Mouse (Mus musculus): Measurements from ENCODE around the gene Ergic1. TPM values are rescaled to one million over a fixed set of nuclear protein-coding genes. Genes with fewer than 3 reads are reported as not detected.

Gene Ergic1
- polyA plus RNA-seq, 1 experiment = 80.2 TPM

GRCm38 (mm10) chr17:26614708-26615486 is 53.6 kb downstream of the Ergic1 start:
- WGBS = 89% methylated on average over 9 of the region's 9 CpGs

DNA sequence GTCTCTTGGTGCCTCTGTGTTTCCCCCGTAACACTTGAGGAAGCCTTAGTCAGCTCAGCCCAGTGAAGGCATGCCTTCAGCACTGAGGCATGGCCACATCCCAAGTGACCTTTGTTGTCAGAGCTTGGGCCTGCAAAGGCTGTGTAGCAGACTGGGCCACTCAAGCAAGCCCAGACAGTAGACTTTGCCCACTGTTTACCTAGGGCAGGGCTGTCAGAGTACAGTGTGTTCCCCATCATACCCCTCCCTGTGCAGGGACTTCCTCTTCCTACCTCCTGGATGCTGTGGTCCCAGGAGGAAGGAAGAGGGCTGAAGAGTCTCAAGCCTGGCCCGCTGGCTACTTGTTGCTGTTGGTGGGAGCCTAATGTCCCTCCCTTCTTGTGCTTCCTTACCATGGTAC is 55.4 kb downstream of the Ergic1 start:
- 80% methylated on average over 2 of the region's 2 CpGs for WGBS
- H3K4me1 ChIP-seq (replicated peaks; ENCODE audit: control insufficient read depth, insufficient read depth, low read length) = no peaks in the 10 kb centered on the region

More at GRCm38 (mm10) chr17:26614708-26615486, 53.6 kb downstream of the Ergic1 start:
- no peak overlapping the region for H3K4me3 ChIP-seq (ENCODE audit: control insufficient read depth, insufficient read depth, low read length)
- TF ChIP-seq CTCF (IDR thresholded peaks at IDR 0.05; ENCODE audit: borderline replicate concordance, control insufficient read depth, extremely low read depth, insufficient read depth, low read length, poor library complexity) (no peak), POLR2A (IDR thresholded peaks at IDR 0.05; ENCODE audit: control insufficient read depth, extremely low read depth, insufficient read depth, low read length, poor library complexity) (no peak)
- H3K27ac ChIP-seq (ENCODE audit: control insufficient read depth, insufficient read depth, low read length) = no peak overlapping the region
- H3K27me3 ChIP-seq (ENCODE audit: control insufficient read depth, insufficient read depth, low read length) = no peaks in the 10 kb centered on the region
- DNase-seq = no peak
- H3K4me1 ChIP-seq (replicated peaks; ENCODE audit: control insufficient read depth, insufficient read depth, low read length) = no peaks in the 10 kb centered on the region
- no peaks in the 10 kb centered on the region for H3K36me3 ChIP-seq (ENCODE audit: control insufficient read depth, insufficient read depth, low read length)

GRCm38 (mm10) chr17:26618498-26618897 is 57.2 kb downstream of the Ergic1 start:
- Histone ChIP-seq H3K27me3 (ENCODE audit: control insufficient read depth, insufficient read depth, low read length) (no peaks in the 10 kb centered on the region), H3K27ac (ENCODE audit: control insufficient read depth, insufficient read depth, low read length) (no peak overlapping the region), H3K4me3 (ENCODE audit: control insufficient read depth, insufficient read depth, low read length) (no peak overlapping the region), H3K36me3 (ENCODE audit: control insufficient read depth, insufficient read depth, low read length) (no peaks in the 10 kb centered on the region), H3K4me1 (replicated peaks; ENCODE audit: control insufficient read depth, insufficient read depth, low read length) (no peaks in the 10 kb centered on the region)
- no peak for DNase-seq
- no peak for TF ChIP-seq POLR2A (IDR thresholded peaks at IDR 0.05; ENCODE audit: control insufficient read depth, extremely low read depth, insufficient read depth, low read length, poor library complexity)
- no peak for TF ChIP-seq CTCF (IDR thresholded peaks at IDR 0.05; ENCODE audit: borderline replicate concordance, control insufficient read depth, extremely low read depth, insufficient read depth, low read length, poor library complexity)
- WGBS = 97% methylated on average over 5 of the region's 5 CpGs

More for the DNA sequence above, 55.4 kb downstream of the Ergic1 start:
- H3K27me3 ChIP-seq (ENCODE audit: control insufficient read depth, insufficient read depth, low read length) = no peaks in the 10 kb centered on the region
- TF ChIP-seq POLR2A (IDR thresholded peaks at IDR 0.05; ENCODE audit: control insufficient read depth, extremely low read depth, insufficient read depth, low read length, poor library complexity) (no peak), CTCF (IDR thresholded peaks at IDR 0.05; ENCODE audit: borderline replicate concordance, control insufficient read depth, extremely low read depth, insufficient read depth, low read length, poor library complexity) (no peak)
- no peak overlapping the region for H3K27ac ChIP-seq (ENCODE audit: control insufficient read depth, insufficient read depth, low read length)
- H3K36me3 ChIP-seq (ENCODE audit: control insufficient read depth, insufficient read depth, low read length) = no peaks in the 10 kb centered on the region
- H3K4me3 ChIP-seq (ENCODE audit: control insufficient read depth, insufficient read depth, low read length) = no peak overlapping the region
- DNase-seq = no peak

GRCm38 (mm10) chr17:26619577-26619976 is 58.3 kb downstream of the Ergic1 start:
- H3K27ac ChIP-seq (ENCODE audit: control insufficient read depth, insufficient read depth, low read length) = no peak overlapping the region
- DNase-seq = no peak
- H3K4me1 ChIP-seq (replicated peaks; ENCODE audit: control insufficient read depth, insufficient read depth, low read length) = no peaks in the 10 kb centered on the region
- TF ChIP-seq CTCF (IDR thresholded peaks at IDR 0.05; ENCODE audit: borderline replicate concordance, control insufficient read depth, extremely low read depth, insufficient read depth, low read length, poor library complexity) (no peak), POLR2A (IDR thresholded peaks at IDR 0.05; ENCODE audit: control insufficient read depth, extremely low read depth, insufficient read depth, low read length, poor library complexity) (no peak)
- no peak overlapping the region for H3K4me3 ChIP-seq (ENCODE audit: control insufficient read depth, insufficient read depth, low read length)
- H3K27me3 ChIP-seq (ENCODE audit: control insufficient read depth, insufficient read depth, low read length) = no peaks in the 10 kb centered on the region
- no peaks in the 10 kb centered on the region for H3K36me3 ChIP-seq (ENCODE audit: control insufficient read depth, insufficient read depth, low read length)
- WGBS = 96% methylated on average over 6 of the region's 6 CpGs

GRCm38 (mm10) chr17:26620292-26620691 is 59.0 kb downstream of the Ergic1 start:
- no peak overlapping the region for H3K4me3 ChIP-seq (ENCODE audit: control insufficient read depth, insufficient read depth, low read length)
- H3K4me1 ChIP-seq (replicated peaks; ENCODE audit: control insufficient read depth, insufficient read depth, low read length) = no peaks in the 10 kb centered on the region
- 94% methylated on average over 6 of the region's 6 CpGs for WGBS
- no peaks in the 10 kb centered on the region for H3K36me3 ChIP-seq (ENCODE audit: control insufficient read depth, insufficient read depth, low read length)
- TF ChIP-seq CTCF (IDR thresholded peaks at IDR 0.05; ENCODE audit: borderline replicate concordance, control insufficient read depth, extremely low read depth, insufficient read depth, low read length, poor library complexity) (no peak), POLR2A (IDR thresholded peaks at IDR 0.05; ENCODE audit: control insufficient read depth, extremely low read depth, insufficient read depth, low read length, poor library complexity) (no peak)
- no peaks in the 10 kb centered on the region for H3K27me3 ChIP-seq (ENCODE audit: control insufficient read depth, insufficient read depth, low read length)
- no peak for DNase-seq
- H3K27ac ChIP-seq (ENCODE audit: control insufficient read depth, insufficient read depth, low read length) = no peak overlapping the region

GRCm38 (mm10) chr17:26620786-26621766 is 59.8 kb downstream of the Ergic1 start:
- DNase-seq = no peak
- no peaks in the 10 kb centered on the region for H3K27me3 ChIP-seq (ENCODE audit: control insufficient read depth, insufficient read depth, low read length)
- WGBS = 87% methylated on average over 17 of the region's 17 CpGs
- no peaks in the 10 kb centered on the region for H3K4me1 ChIP-seq (replicated peaks; ENCODE audit: control insufficient read depth, insufficient read depth, low read length)
- no peak overlapping the region for H3K27ac ChIP-seq (ENCODE audit: control insufficient read depth, insufficient read depth, low read length)
- H3K4me3 ChIP-seq (ENCODE audit: control insufficient read depth, insufficient read depth, low read length) = no peak overlapping the region
- TF ChIP-seq POLR2A (IDR thresholded peaks at IDR 0.05; ENCODE audit: control insufficient read depth, extremely low read depth, insufficient read depth, low read length, poor library complexity) (no peak), CTCF (IDR thresholded peaks at IDR 0.05; ENCODE audit: borderline replicate concordance, control insufficient read depth, extremely low read depth, insufficient read depth, low read length, poor library complexity) (no peak)
- no peaks in the 10 kb centered on the region for H3K36me3 ChIP-seq (ENCODE audit: control insufficient read depth, insufficient read depth, low read length)

Data from thymus, adult 2 months (tissue).